Mouse (Mus musculus) kidney, adult 9 months (tissue): Measurements from ENCODE around the gene Hikeshi.

Source experiments
- DNase-seq: peaks from one replicate; pipeline ENCODE4 v3.0.0; 2022

Hikeshi gene

GRCm38 (mm10) chr7:89940571-89941463 is at the start of gene Hikeshi:
Gene Hikeshi, minus strand, starts transcription at chr7:89941204.
- DNase-seq = peak; percentile 99

GRCm38 (mm10) chr7:89984421-89984820 is 43.4 kb upstream of the Hikeshi start:
- no peak for DNase-seq

- DNase-seq = no peak
These were observed 42.4 kb upstream of the Hikeshi start for GRCm38 (mm10) chr7:89983441-89983840.

DNA sequence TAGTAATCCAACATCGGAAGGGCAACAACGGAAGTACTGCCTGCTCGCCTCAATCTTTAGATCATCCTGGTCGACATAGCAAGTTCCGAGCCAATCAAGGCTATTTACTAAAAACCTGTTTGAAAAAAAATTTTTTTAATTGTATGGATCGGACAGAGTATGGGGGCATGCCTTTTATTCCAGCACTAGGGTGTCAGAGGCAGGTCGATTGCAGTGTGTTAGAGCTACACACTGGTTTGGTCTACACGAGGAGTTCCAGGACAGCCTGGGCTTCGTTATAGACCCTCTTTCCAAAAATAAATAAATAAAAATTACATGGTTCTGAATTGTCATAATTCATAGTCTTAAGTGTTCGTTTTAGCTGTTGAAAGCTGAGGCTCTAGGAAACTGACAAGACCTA is 40.6 kb upstream of the Hikeshi start:
- no peak for DNase-seq

DNA sequence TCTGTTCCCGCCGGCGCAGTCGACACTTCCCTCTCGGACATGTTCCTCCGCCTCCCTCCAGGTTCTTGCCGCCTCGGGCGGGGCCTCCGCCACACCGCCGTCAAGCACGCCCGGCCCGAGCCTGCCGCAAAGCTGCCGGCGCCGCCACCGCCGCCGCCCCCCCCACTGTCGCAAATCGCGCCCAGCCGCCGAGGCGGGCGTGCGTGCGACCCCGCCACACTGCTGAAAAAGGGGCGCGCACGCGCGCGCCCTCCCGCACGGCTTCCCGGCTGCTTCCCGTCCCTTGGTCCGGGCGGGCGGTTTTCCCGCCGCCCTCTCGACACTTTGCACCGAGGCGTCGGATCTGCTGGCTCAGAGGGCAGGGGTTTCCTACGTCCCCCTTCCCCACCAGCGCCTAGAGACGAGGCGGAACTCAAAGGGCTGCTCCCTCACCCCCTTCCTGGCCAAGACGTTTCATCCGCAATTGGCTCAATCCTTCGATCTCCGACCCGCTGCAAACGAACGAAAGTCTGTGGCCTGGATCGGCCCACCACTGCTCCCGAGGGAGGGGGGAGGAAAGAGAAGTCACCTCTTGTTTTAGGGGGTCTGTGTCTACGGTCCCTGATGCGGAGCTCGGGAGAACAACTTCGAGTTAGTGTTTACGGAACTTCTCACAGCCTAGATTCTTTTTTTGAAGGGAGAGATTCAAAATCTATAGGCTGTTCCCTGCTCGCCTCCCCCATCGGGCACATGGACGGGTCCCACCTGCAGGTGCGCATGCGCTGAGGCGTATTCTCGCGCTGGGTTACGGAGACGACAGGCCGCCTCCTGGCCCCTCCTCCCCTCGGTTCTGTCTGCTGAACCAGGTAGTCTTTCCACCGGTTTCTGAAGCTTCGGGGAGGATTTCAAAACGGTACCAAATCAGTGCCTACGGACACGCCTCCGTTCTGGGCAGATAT is 39.8 kb upstream of the Hikeshi start, which contains the start of gene Eed:
Eed (minus strand) TSS at position 499 of the 938 bp plus-strand sequence.
- peak; percentile 95 for DNase-seq

DNA sequence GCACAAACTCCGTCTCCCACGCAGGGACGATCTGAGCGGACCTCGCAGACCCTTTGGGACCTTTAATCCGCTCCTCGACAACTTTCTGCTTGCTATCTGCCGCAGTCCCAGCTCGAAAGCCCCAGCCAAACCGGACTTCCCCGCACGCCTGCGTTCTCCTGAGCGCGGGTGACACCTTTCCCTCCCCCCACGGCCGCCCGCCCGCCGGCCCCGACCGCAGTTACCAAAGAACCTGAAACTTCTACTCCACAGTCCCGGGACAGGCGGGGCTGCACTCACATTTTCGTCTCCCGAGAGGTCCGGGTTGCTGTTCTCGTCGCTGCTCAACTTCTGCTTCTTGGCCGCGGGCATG is 39.1 kb upstream of the Hikeshi start:
- no peak for DNase-seq

DNA sequence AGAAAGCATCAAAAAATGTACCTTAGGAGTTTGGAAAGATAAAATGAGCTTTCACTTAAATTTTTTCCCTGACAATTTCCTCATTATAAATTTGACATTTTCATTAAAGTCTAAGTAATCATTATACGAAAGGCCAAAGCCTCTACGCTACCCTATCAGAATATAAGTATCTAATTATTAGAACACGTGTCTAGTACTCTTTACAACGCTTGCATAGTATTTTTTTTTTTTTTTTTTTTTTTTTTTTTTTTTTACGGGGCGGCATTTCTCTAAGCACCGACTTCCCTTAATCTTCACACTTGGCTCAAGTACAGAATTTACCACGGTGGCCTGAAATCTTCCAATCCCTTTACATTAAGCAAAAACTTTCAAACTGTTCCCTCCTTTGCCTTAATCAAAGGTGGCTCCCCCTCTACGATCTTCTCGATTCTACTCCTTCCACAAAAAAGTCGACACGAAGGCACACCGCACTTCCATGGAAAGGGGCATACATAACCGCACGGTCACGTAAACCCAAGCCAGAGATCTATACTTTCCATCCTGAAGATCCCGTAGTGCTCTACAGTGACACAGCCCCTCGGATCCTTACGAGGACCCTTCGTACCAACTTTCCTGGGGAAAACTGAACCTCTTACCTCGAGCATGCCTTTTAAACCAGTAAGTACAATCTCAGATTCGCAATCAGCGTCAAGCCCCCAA is 38.6 kb upstream of the Hikeshi start:
- DNase-seq = no peak

DNA sequence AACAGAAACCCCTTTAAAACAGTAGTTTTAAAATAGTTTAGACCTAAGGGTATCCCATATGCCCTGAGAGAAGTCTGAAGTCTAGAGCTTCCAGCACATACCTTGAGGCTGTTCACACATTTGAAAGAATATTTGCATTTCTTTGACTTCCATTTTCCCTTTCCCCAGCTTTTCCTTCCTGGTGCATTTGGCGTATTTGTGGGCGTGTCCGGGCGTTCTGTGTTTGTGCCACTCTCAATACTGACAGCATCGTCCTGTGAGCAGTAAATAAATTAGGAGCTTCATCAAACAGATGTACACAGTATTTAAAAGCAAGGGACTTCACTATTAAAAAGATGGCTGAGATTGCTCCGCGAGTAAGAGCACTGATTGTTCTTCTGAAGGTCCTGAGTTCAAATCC is 35.8 kb upstream of the Hikeshi start:
- DNase-seq = no peak

DNA sequence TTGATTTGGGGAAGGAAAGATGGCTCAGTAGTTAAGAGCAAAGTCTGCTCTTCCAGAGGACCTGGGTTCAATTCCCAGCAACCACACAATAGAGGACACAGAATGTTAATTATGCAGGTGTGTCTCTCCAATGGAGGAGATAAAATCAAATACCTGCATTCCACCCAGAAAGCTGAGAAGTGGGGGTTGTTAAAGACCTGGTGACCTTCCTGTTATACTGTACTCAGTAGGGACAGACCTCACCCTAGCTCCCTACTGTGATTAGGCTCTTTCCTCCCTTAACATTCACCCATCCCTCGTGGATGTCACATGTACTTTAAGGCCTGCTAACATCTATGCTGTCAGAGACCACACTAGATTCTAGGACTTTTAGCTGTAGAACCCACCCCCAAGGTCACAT is 34.6 kb upstream of the Hikeshi start:
- DNase-seq = no peak

GRCm38 (mm10) chr7:89967235-89967634 is 26.2 kb upstream of the Hikeshi start:
- no peak for DNase-seq

GRCm38 (mm10) chr7:89966771-89967170 is 25.8 kb upstream of the Hikeshi start:
- DNase-seq = no peak

DNA sequence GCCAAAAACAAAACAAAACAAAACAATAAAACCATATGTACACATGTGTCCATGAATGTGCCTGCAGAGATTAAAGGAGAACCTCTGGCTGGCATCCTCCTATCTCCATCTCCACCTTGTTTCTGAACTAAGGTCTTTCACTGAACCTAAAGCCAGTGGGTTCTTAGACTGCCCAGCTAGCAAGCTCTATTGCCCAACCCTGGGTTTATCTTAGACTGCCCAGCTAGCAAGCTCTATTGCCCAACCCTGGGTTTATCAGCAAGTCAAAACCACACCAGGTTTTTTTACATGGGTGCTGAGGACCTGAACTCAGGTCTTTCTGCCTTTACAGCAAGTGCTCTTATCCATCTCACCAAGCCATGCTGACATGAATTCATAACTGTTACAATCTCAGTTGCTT is 22.1 kb upstream of the Hikeshi start:
- DNase-seq = no peak

GRCm38 (mm10) chr7:89957300-89957699 is 16.3 kb upstream of the Hikeshi start:
- DNase-seq = no peak

- no peak for DNase-seq
These were observed 13.3 kb upstream of the Hikeshi start for GRCm38 (mm10) chr7:89954261-89954660.

DNA sequence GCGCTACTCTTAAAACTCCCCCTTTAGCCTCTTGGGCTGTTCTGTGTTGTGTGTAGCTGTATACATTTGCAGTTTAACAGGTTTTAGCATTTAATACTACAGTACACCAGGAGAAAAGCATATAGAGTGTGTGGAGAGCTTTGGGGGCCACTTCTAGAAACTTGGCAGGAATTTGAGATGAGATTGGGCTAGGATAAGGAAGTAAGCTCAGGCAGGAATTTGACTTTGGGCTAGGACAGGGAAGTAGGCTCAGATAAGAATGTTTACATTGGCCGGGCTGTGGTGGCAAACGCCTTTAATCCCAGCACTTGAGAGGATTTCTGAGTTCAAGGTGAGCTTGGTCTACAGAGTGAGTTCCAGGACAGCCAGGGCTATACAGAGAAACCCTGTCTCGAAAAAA is 8.4 kb upstream of the Hikeshi start:
- no peak for DNase-seq

GRCm38 (mm10) chr7:89948026-89948425 is 7.0 kb upstream of the Hikeshi start:
- DNase-seq = peak; percentile 17

DNA sequence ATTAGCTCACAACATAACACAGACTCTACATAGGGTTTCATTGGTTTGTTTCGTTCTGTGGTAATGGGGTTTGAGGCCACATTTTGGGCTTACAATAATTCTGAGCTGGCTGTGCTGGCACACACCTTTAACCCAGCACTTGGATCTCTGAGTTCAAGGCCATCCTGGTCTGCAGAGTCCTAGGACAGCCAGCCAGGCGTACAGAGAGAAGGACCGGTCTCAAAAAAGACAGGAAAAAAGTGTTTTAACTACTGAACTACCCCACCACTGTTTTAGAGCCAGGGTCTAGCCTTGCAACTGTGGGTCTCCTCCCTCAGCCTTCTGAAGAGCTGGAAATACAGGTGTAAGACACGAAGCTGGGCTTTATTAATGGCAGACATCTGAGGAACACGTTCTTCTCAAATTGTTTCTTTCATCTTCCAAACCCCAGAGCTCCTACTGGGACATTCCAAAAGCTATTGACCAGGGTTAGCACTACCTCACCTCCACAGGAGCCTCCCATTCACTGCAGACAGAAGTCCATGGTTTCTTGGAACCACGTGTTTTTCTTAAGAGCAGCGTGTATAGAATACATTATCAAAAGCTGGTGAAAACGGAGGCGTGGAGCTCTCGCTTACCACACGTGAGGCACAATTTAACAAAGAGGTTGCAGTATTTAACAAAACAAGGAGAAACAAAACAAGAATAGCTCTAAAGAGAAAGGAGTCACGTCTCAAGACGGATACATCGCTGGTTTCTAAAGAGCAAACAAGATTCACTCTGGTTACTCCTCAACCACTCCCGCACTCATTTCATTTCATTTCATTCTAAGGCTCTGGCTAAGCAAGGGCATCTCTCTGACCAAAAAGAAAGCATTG is 1.3 kb downstream of the Hikeshi start:
- peak; percentile 11 for DNase-seq

DNA sequence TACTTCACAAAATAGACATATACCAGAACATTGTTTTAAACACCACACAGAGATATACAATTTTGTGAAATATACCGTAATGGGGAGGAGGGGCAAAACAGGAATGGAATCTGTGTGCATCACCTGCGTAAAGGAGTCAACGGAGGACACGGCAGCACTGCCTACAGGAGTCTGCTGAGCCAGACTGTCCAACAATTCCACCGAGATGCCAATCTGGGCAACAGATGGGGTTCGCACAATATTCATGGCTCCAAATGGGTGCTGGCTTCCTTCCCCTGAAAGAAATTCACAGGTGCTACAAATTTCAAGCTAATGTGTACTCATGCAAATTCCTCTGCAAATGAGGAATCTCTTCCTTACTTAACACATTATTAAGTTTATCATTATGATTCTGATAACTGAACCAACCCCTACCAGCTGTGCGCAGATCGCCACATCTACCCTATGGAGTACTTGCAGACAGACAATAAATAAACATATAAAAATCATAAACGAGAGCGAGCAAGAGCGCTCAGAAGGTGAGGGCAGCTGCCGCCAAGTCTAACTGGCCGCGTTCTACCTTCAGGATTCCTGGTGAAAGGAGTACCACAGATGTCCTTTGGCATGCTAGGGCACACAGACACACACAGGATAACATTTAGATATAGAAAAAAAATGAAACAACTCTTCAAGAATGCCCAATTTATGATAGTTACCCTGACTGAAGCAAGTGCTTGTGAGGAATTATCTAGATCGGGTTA is 17.4 kb downstream of the Hikeshi start:
- no peak for DNase-seq

GRCm38 (mm10) chr7:89917776-89918175 is 23.2 kb downstream of the Hikeshi start:
- no peak for DNase-seq

- no peak for DNase-seq
These were observed 24.3 kb downstream of the Hikeshi start for GRCm38 (mm10) chr7:89916711-89917110.

DNA sequence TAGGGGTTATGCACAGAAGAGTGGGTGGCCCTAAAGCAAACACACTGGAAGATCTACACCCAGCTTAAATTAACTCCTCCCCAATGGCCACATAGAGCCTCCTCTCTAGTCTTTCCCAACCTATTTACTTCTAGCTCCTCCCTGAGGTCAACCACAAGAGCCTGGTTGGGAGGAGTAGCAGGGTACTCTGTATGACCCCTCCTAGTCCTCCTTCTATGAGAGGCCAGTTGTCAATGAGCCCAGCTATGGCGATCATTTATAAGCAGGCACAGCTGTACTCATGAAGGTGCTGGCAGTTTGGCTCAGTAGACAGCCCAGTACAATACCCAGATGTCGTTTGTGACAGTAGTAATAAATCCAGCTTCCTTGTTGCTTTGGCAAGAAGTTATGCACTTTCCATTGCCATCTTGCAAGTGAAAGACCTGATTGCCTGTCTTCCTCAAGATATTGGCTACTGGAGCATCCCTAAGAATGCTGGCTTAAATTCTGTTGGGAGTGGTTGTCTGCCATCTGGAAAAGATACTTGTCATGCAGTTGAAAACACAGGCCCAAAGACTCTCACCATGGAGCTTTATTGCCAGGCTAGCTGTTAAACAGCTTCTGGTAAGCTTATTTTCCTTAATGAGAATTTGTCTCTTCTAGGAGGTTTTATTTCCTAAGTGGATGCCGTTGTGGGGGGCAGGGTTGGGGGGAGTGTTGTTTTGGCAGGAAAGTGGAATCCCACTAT is 27.4 kb downstream of the Hikeshi start:
- DNase-seq = no peak
